Mouse (Mus musculus): Measurements from ENCODE around the gene Wdr34.

DNA sequence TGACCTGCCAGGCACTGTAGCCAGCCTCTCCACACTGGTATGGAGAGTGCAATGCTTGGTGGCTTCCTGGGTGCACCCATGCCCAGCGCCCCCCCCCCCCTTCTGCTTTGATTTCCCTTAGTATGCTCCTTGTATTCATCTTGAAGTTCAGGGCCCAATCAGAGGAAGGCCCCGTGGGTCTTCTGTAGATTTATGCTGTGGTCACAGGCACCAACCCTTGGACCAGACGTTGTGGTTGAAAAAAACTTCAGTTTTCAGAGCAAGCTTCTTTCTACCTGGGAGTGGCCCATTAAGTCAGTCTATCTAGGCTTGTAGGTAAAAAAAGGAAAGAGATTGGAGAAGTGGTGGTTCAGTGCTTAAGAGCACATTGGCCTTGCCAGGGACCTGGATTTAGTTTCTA, 15.1 kb upstream of the Wdr34 start:
- no peak for TF ChIP-seq POLR2A (IDR thresholded peaks at IDR 0.05; ENCODE audit: borderline replicate concordance, extremely low read depth, insufficient read depth, insufficient read length, poor library complexity, severe bottlenecking)
- TF ChIP-seq CTCF (IDR thresholded peaks at IDR 0.05; ENCODE audit: borderline replicate concordance, extremely low read depth, insufficient read depth, insufficient read length): no peak
